Mouse (Mus musculus) liver, adult 2 months (tissue): Measurements from ENCODE around the gene Smad3. TPM values are rescaled to one million over a fixed set of nuclear protein-coding genes. Genes with fewer than 3 reads are reported as not detected.
A peak's percentile ranks its signal among the peaks of the same experiment; 100 is the strongest.

Source experiments
- DNase-seq: peaks from one replicate; pipeline ENCODE4 v3.0.0-alpha.2; 2011; ENCODE audit warnings: low read depth, low spot score; ENCODE audit errors: extremely low read depth
- H3K27ac ChIP-seq: fragments of 200-500 bp; replicated peaks from 2 replicates; pipeline ENCODE4 v1.5.1; 2012; ENCODE audit warnings: low read depth, mild to moderate bottlenecking, control low read depth, inconsistent platforms, low read length; ENCODE audit not compliant: insufficient read depth
- H3K27me3 ChIP-seq: fragments of 200-500 bp; 2 replicates; pipeline ENCODE4 v1.6.1; 2012; ENCODE audit warnings: mild to moderate bottlenecking, moderate library complexity, low read length, inconsistent platforms; ENCODE audit not compliant: control insufficient read depth, insufficient read depth
- H3K36me3 ChIP-seq: fragments of 200-500 bp; 2 replicates; pipeline ENCODE4 v1.6.1; 2012; ENCODE audit warnings: low read length, inconsistent platforms; ENCODE audit not compliant: control insufficient read depth, insufficient read depth
- H3K4me1 ChIP-seq: fragments of 200-500 bp; 2 replicates; pipeline ENCODE4 v1.6.1; 2011; ENCODE audit warnings: low read length; ENCODE audit not compliant: control insufficient read depth, insufficient read depth
- H3K4me3 ChIP-seq: fragments of 200-500 bp; 2 replicates; pipeline ENCODE4 v1.5.1; 2011; ENCODE audit warnings: low read depth, mild to moderate bottlenecking, control low read depth, low read length, moderate library complexity; ENCODE audit not compliant: insufficient read depth
- H3K79me2 ChIP-seq: fragments of 200-500 bp; 2 replicates; pipeline ENCODE4 v1.6.1; 2012; ENCODE audit warnings: inconsistent platforms, mild to moderate bottlenecking, low read length, moderate library complexity; ENCODE audit not compliant: control insufficient read depth, insufficient read depth
- H3K9ac ChIP-seq: fragments of 200-500 bp; 2 replicates; pipeline ENCODE4 v1.6.1; 2012; ENCODE audit warnings: low read depth, mild to moderate bottlenecking, control low read depth, inconsistent platforms, low read length
- CTCF ChIP-seq: fragments of 200-500 bp; IDR thresholded peaks from 2 replicates; pipeline ENCODE4 v1.5.1; 2011; ENCODE audit warnings: low read depth, low read length, control low read depth
- POLR2A ChIP-seq: fragments of 200-500 bp; IDR thresholded peaks from 2 replicates; pipeline ENCODE4 v1.6.1; 2011; ENCODE audit warnings: low read length, control low read depth; ENCODE audit not compliant: insufficient read depth; ENCODE audit errors: extremely low read depth
- WGBS: fragments of 180-500 bp; shearing (Covaris S2); methylation state at CpG from one replicate; pipeline ENCODE4 v1.1.7; 2018; 5-methylcytosine and 5-hydroxymethylcytosine counted together
- polyA plus RNA-seq: library from polyadenylated mRNA; depleted of rRNA; stranded (reverse); fragments of >200 nt; gene quantifications from 2 replicates; pipeline ENCODE4 v1.2.3, GENCODE M21; 2012
- total RNA-seq: library from RNA; depleted of rRNA; stranded (reverse); fragments of >200 nt; gene quantifications from 2 replicates; pipeline ENCODE4 v1.2.3, GENCODE M21; 2014

Smad3 gene
- total and polyA plus RNA-seq, 2 experiments, result 5.7 to 8.9 TPM

DNA sequence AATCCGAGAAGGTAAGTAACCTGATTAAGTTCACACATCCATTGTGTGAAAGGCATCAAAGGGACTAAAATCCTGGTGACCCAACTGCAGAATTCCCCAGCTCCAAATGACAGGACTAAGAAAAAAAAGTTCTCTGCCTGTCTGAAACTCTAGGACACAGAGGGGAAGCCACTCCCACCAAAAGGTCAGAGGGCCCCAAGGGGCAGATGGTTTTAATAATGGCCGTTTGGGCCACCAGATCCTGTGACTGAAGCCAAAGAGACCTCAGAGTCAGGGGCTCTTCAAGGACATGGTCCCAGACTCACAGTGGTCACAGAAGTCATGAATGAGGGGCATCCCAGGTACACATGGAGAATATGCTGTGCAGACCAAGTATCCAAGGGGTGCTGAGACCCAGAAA lies 29.3 kb upstream of the Smad3 start:
- H3K4me3 ChIP-seq, result no peak overlapping the region

DNA sequence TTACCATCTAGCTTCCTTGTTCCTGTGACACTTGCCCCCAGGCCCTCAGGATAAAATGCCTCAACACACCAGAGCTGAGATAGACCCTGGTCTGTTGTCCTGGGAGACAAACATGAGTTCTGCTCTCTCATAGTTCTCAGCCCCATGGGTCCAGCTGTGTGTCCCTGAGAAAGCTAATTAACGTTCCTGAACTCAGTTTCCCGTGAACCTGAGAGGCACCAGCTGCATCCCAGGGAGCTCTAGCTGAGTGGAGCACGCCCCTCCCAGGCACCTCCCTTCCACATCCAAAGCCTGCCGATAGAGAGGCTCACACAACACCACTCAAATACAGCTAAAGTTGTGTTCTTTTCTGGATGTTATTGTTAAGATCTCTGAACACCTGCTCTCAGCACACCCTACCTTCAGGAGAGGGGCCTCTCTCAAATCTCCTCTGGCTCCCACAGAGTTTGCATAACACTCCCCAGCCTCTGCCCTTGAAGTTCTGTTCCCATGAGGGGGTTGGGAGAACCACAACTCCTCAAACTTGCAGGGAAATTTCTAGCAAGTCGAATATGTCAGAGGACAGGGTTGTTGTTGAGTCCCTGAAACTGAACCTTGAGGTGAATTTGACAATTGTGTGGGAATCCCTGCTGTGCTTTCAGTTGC lies 28.4 kb upstream of the Smad3 start:
- 77% methylated on average over 5 of the region's 5 CpGs for WGBS
- H3K9ac ChIP-seq, result no peak overlapping the region
- H3K27me3 ChIP-seq, result no peaks in the 10 kb centered on the region
- no peaks in the 10 kb centered on the region for H3K36me3 ChIP-seq
- TF ChIP-seq POLR2A (no peak), CTCF (no peak)
- H3K4me3 ChIP-seq, result no peak overlapping the region
- peaks cover 3% of the 10 kb centered on the region; the same call in 1 of the 2 replicates for H3K4me1 ChIP-seq
- no peak for DNase-seq
- no peak overlapping the region for H3K27ac ChIP-seq
- no peaks in the 10 kb centered on the region for H3K79me2 ChIP-seq

More for the DNA sequence above, 29.3 kb upstream of the Smad3 start:
- Histone ChIP-seq H3K27ac (no peak overlapping the region), H3K9ac (no peak overlapping the region), H3K79me2 (no peaks in the 10 kb centered on the region), H3K36me3 (no peaks in the 10 kb centered on the region), H3K4me1 (peaks cover 3% of the 10 kb centered on the region; the same call in 1 of the 2 replicates), H3K27me3 (no peaks in the 10 kb centered on the region)
- TF ChIP-seq CTCF (no peak), POLR2A (no peak)
- DNase-seq, result no peak
- WGBS, result 77% methylated on average over 2 of the region's 2 CpGs

DNA sequence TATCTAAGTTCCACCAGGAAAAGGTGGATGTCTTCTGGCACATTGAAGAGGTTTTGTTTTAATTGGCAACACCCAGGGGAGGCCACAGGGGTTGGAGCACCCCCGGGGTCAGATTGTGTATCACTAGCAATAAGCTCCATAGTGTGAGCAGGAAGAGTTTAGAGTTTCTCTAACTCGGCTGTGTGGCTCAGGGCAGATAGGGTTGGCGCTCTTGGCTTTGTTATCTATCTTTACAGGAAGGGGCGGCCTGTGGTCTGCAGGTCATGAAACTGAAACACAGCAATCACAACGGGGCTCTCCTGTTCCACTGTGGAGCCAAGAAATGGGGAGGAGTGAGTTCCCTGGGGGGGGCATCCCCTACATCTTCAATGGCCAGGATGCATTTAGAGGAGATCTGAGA lies 27.7 kb upstream of the Smad3 start:
- Histone ChIP-seq H3K4me1 (peaks cover 3% of the 10 kb centered on the region; the same call in 1 of the 2 replicates), H3K36me3 (no peaks in the 10 kb centered on the region), H3K4me3 (no peak overlapping the region), H3K9ac (no peak overlapping the region), H3K27ac (no peak overlapping the region), H3K27me3 (no peaks in the 10 kb centered on the region), H3K79me2 (no peaks in the 10 kb centered on the region)
- DNase-seq, result no peak
- TF ChIP-seq POLR2A, result no peak
- TF ChIP-seq CTCF, result no peak
- 69% methylated on average over 5 of the region's 5 CpGs for WGBS

DNA sequence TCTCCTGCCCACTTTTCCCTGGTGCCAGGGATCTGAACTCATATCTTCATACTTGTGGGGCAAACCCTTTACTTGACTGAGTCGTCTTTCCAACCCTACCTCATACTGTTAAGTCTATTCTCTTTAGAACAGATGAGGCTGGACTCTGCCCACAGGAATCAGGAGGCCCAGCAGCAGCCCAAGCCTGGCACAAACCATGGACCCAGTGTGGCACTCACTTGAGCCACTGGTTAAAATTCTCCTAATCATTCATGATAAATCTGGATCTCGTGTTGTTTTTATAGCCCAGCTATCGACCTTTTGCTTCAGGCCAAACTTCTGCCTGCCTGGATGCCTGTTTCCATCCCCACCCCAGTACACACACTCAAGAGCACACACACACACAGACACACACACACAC lies 26.8 kb upstream of the Smad3 start:
- TF ChIP-seq CTCF, result no peak
- no peak for TF ChIP-seq POLR2A
- peak; percentile 48 for DNase-seq
- no peak overlapping the region for H3K9ac ChIP-seq
- H3K27me3 ChIP-seq, result no peaks in the 10 kb centered on the region
- no peaks in the 10 kb centered on the region for H3K79me2 ChIP-seq
- no peak overlapping the region for H3K4me3 ChIP-seq
- no peaks in the 10 kb centered on the region for H3K36me3 ChIP-seq
- H3K27ac ChIP-seq, result no peak overlapping the region
- 74% methylated on average over 3 of the region's 3 CpGs for WGBS
- peaks cover 3% of the 10 kb centered on the region; the same call in 1 of the 2 replicates for H3K4me1 ChIP-seq

DNA sequence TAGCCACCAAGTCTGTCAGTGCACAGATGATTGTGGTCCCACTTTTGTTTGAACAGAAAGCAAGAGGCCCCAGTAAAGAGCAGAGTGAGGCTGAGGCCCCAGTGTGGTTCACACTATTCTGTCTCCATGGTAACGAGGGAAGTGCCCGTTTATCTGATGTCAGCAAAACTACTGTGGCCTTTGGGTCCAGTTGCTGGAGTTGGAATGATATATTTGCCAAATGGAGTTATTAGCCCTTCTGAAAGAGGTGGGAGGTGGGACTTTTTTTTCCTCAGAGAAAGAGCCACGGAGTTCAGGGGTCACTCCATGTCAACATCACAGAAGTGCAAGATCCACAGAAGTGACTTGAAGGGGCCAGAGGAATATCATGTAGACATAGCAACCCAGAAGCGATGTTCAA lies 24.9 kb upstream of the Smad3 start:
- Histone ChIP-seq H3K27ac (no peak overlapping the region), H3K4me3 (no peak overlapping the region), H3K4me1 (peaks cover 3% of the 10 kb centered on the region; the same call in 1 of the 2 replicates), H3K9ac (no peak overlapping the region), H3K27me3 (no peaks in the 10 kb centered on the region), H3K36me3 (no peaks in the 10 kb centered on the region), H3K79me2 (no peaks in the 10 kb centered on the region)
- TF ChIP-seq POLR2A, result no peak
- no peak for TF ChIP-seq CTCF
- 76% methylated on average over 4 of the region's 4 CpGs for WGBS
- DNase-seq, result no peak

DNA sequence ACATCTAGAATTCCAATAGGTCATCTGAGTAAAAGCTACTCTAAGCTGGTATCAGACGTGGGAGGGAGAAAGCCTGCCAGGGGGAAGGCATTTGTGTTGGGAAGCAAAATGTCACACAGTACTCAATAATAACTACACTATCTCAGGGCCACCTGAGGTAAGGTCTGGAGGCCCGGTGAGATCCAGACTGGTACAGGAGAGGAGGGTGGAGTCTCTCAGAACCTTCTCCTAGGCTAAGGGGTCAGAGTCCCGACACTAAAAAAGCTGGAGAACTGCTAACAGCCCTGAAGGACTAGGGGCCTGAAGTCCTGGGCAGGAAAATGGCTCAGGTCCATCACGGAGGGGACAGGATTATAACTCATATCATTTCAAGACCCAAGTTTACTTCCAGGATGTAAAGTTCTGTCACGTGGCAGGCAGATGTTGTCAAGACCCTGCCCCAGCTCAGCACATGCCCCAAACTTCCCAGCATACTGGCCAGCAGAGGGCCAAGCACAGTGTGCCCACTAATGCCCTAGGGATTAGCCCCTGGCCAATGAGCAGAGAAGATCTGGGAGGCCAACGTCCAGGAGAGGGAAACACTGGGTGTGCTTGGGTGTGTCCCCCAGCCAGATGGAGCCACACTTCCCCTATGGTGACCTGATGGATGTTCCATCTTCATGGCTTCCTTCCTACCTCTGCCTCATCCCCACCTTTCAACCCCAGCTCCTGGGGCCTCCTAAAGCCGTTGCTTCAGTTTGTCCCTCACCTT lies 24.1 kb upstream of the Smad3 start:
- no peak for DNase-seq
- WGBS, result 81% methylated on average over 7 of the region's 7 CpGs
- no peaks in the 10 kb centered on the region for H3K36me3 ChIP-seq
- TF ChIP-seq POLR2A (no peak), CTCF (no peak)
- no peak overlapping the region for H3K4me3 ChIP-seq
- H3K27ac ChIP-seq, result no peak overlapping the region
- H3K9ac ChIP-seq, result no peak overlapping the region
- no peaks in the 10 kb centered on the region for H3K79me2 ChIP-seq
- no peaks in the 10 kb centered on the region for H3K27me3 ChIP-seq
- H3K4me1 ChIP-seq, result peaks cover 3% of the 10 kb centered on the region; the same call in 1 of the 2 replicates
